Mouse (Mus musculus): ENCODE measurements at regions not wholly inside any gene's neighbourhood (a gene's known extent, or its start where the extent isn't known, plus 50 kb on each side); places are given as distances from the start of the nearest gene placed in this dataset.

DNA sequence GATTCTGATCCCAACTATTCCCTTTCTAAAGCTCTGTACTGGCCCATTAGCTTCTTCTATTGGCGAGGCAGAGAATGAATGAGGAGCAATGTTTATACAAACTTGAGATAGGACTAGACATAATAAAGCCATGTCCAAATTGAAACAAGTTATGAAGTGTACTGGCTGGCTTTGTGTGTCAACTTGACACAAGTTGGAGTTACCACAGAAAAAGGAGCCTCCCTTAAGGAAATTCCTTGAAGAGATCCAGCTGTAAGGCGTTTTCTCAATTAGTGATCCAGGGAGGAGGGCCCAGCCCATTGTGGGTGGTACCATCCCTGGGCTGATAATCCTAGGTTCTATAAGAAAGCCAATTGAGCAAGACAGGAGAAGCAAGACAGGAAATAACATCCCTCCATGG is 135.9 kb upstream of the Cr2 start:
- DNase-seq, result no peak

- no peak for DNase-seq
Measured at GRCm38 (mm10) chr1:195285076-195285475, 108.6 kb upstream of the Cr2 start.

DNA sequence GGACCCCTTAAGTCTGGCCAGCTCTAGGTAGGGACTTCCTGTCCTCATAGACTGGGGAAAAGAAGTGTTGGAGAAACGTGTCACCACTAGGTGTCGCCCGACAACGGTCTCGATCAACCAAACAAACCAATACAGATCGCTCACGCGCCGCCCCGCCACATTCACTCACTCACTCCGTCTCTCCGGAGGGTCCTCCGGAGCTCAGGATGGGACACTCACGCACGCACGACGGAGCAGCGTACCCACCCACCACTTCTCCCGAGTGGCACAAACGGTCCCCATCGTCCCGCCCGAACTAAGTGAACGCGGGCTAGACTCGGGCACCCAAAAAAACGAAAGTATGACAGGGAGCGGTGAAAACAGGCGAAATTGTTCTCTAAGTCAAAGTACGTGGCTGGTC is 65.0 kb upstream of the Cr2 start:
- peak; percentile 96 for DNase-seq

DNA sequence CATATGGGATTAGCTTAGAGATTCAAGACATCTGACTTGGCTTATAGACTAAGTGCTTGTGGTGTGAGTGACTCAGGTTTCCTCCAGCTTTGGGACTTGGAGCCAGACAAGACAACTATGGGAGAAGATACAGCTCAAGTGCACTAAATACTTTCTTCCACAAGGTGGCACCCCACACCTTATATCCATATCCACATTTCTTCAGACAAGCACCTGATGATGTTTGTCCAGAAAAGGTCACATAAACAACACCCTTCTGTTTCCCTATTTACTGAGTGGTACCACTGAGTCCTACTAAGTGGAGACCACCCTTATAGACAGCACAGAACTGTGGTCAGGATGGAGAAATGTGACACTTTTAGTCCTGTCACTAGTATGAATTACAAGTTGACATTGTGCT is 56.1 kb upstream of the Cr2 start:
- DNase-seq, result peak; percentile 79

GRCm38 (mm10) chr1:195227007-195227406 is 50.5 kb upstream of the Cr2 start:
- no peak for DNase-seq

All from kidney, adult 9 months (tissue).